Mouse (Mus musculus) limb, embryonic 11.5 days (tissue): ENCODE measurements around the gene Ccar1. TPM values are rescaled to one million over a fixed set of nuclear protein-coding genes. Genes with fewer than 3 reads are reported as not detected.
A peak's percentile ranks its signal among the peaks of the same experiment; 100 is the strongest.
"Not testable (repeated sequence)": the region's sequence is repeated elsewhere in the genome, so short reads cannot be mapped to it uniquely, and the experiment has no call there.

Source experiments
- ATAC-seq: fragments of 200-750 bp; cut with Nextera tagmentation; 2 replicates; pipeline ENCODE4 v1.8.0; 2017; ENCODE audit warnings: low read depth; ENCODE audit not compliant: insufficient number of reproducible peaks, low FRiP score, low TSS enrichment
- DNase-seq: peaks from one replicate; pipeline ENCODE4 v3.0.0-alpha.2; 2015; ENCODE audit warnings: low spot score
- H3K27ac ChIP-seq: fragments of 300-500 bp; sonication (generic); replicated peaks from 2 replicates; pipeline ENCODE4 v1.5.1; 2014; ENCODE audit warnings: low read depth, mild to moderate bottlenecking, low read length
- H3K27me3 ChIP-seq: fragments of 300-500 bp; sonication (generic); 2 replicates; pipeline ENCODE4 v1.6.1; 2014; ENCODE audit warnings: mild to moderate bottlenecking, low read length, mixed read lengths; ENCODE audit not compliant: control insufficient read depth, insufficient read depth
- H3K36me3 ChIP-seq: fragments of 300-500 bp; sonication (generic); 2 replicates; pipeline ENCODE4 v1.6.1; 2014; ENCODE audit warnings: mild to moderate bottlenecking, low read length, moderate library complexity, mixed read lengths; ENCODE audit not compliant: control insufficient read depth, insufficient read depth
- H3K4me1 ChIP-seq: fragments of 300-500 bp; sonication (generic); 2 replicates; pipeline ENCODE4 v1.6.1; 2014; ENCODE audit warnings: low read length, mixed read lengths; ENCODE audit not compliant: control insufficient read depth, insufficient read depth
- H3K4me2 ChIP-seq: fragments of 300-500 bp; sonication (generic); 2 replicates; pipeline ENCODE4 v1.6.1; 2014; ENCODE audit warnings: low read depth, mild to moderate bottlenecking, moderate library complexity; ENCODE audit not compliant: severe bottlenecking
- H3K4me3 ChIP-seq: fragments of 300-500 bp; sonication (generic); 2 replicates; pipeline ENCODE4 v1.5.1; 2014; ENCODE audit warnings: low read depth, low read length
- H3K9ac ChIP-seq: fragments of 300-500 bp; sonication (generic); 2 replicates; pipeline ENCODE4 v1.6.1; 2014; ENCODE audit warnings: mild to moderate bottlenecking, low read length
- H3K9me3 ChIP-seq: fragments of 300-500 bp; sonication (generic); 2 replicates; pipeline ENCODE4 v1.6.1; 2016; ENCODE audit warnings: low read length; ENCODE audit not compliant: control insufficient read depth
- WGBS: fragments of 180-500 bp; shearing (Covaris S2); extraction: QIAGEN DNeasy Blood & Tissue Kit; methylation state at CpG from one replicate; pipeline ENCODE4 v1.1.7; 2014; 5-methylcytosine and 5-hydroxymethylcytosine counted together
- polyA plus RNA-seq: library from polyadenylated mRNA; unstranded; fragments of >200 nt; fragmentation: Nextera tagmentation; extraction: Ambion mirVana; gene quantifications from 2 replicates; pipeline ENCODE4 v1.2.1, GENCODE M21; 2014

The Ccar1 gene
- polyA plus RNA-seq, 1 experiment from 2014 or later, result 181 TPM

DNA sequence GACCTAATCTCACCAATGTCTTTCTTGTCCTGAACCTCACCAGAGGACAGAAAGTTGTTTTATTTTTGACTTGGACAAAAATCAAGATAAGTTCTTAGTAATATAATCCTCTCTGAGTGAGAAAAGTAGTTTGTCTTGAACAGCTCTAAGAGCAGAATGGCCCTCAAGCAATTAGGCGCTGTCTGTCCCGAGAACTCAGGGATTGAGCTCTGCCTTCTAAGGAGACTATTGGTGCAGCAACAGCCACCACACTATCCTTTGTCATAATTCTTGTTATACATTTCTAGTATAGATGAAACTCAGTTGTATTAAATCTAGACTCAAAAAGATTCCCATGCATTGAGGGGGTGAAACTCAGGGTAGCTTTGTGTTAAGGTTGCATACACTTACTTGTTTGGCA, 16.7 kb upstream of the Ccar1 start:
- no peak overlapping the region for H3K4me2 ChIP-seq
- DNase-seq, result no peak
- no peak overlapping the region for H3K9ac ChIP-seq
- 93% methylated on average over 2 of the region's 2 CpGs for WGBS
- H3K9me3 ChIP-seq, result no peaks in the 10 kb centered on the region
- no peaks in the 10 kb centered on the region for H3K27me3 ChIP-seq
- ATAC-seq, result no peak
- no peaks in the 10 kb centered on the region for H3K4me1 ChIP-seq
- no peak overlapping the region for H3K27ac ChIP-seq
- peaks cover 5% of the 10 kb centered on the region; the same call in 1 of the 2 replicates for H3K36me3 ChIP-seq
- H3K4me3 ChIP-seq, result no peak overlapping the region

- DNase-seq (no peak), ATAC-seq (no peak)
- H3K27ac ChIP-seq, result no peak overlapping the region
- no peak overlapping the region for H3K9ac ChIP-seq
- no peaks in the 10 kb centered on the region for H3K4me1 ChIP-seq
- 90% methylated on average over 7 of the region's 7 CpGs for WGBS
- no peak overlapping the region for H3K4me2 ChIP-seq
- H3K27me3 ChIP-seq, result no peaks in the 10 kb centered on the region
- peaks cover 4% of the 10 kb centered on the region; the same call in 1 of the 2 replicates for H3K36me3 ChIP-seq
- H3K4me3 ChIP-seq, result no peak overlapping the region
- no peaks in the 10 kb centered on the region for H3K9me3 ChIP-seq
These were observed 16.2 kb upstream of the Ccar1 start for GRCm38 (mm10) chr10:62808316-62808715.

GRCm38 (mm10) chr10:62804106-62804505, 12.0 kb upstream of the Ccar1 start:
- 91% methylated on average over 2 of the region's 2 CpGs for WGBS
- Histone ChIP-seq H3K27ac (no peak overlapping the region), H3K4me2 (no peak overlapping the region), H3K4me1 (no peaks in the 10 kb centered on the region), H3K27me3 (no peaks in the 10 kb centered on the region), H3K4me3 (no peak overlapping the region), H3K36me3 (no peaks in the 10 kb centered on the region), H3K9ac (no peak overlapping the region), H3K9me3 (no peaks in the 10 kb centered on the region)
- ATAC-seq (no peak), DNase-seq (no peak)

DNA sequence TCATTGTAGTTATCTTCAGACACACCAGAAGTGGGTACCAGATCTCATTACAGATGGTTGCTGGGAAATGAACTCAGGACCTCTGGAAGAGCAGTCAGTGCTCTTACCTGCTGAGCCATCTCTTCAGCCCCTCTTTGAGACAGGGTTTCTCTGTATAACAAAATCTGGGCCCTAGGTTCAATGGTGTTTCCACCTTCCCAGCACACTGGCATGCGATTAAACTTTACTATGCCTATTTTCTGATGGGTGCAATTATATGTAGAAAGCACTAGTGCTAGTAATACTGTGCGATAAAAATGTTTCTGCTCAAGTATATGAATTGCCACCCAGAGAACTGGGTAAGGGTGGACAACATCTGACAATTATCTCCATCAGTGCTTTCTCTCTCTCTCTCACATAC, 11.2 kb upstream of the Ccar1 start:
- no peak overlapping the region for H3K4me3 ChIP-seq
- no peak overlapping the region for H3K4me2 ChIP-seq
- no peak for DNase-seq
- H3K9ac ChIP-seq, result no peak overlapping the region
- no peaks in the 10 kb centered on the region for H3K4me1 ChIP-seq
- ATAC-seq, result no peak
- no peaks in the 10 kb centered on the region for H3K36me3 ChIP-seq
- H3K9me3 ChIP-seq, result no peaks in the 10 kb centered on the region
- 97% methylated on average over 2 of the region's 2 CpGs for WGBS
- H3K27me3 ChIP-seq, result no peaks in the 10 kb centered on the region
- no peak overlapping the region for H3K27ac ChIP-seq

GRCm38 (mm10) chr10:62794221-62794620, 2.1 kb upstream of the Ccar1 start:
- H3K4me3 ChIP-seq, result no peak overlapping the region
- H3K27me3 ChIP-seq, result no peaks in the 10 kb centered on the region
- H3K4me2 ChIP-seq, result no peak overlapping the region
- H3K9me3 ChIP-seq, result no peaks in the 10 kb centered on the region
- H3K9ac ChIP-seq, result no peak overlapping the region
- ATAC-seq, result no peak
- H3K27ac ChIP-seq, result no peak overlapping the region
- 95% methylated on average over 4 of the region's 4 CpGs for WGBS
- DNase-seq, result no peak
- peaks cover 2% of the 10 kb centered on the region; the same call in 1 of the 2 replicates for H3K36me3 ChIP-seq
- H3K4me1 ChIP-seq, result no peaks in the 10 kb centered on the region

DNA sequence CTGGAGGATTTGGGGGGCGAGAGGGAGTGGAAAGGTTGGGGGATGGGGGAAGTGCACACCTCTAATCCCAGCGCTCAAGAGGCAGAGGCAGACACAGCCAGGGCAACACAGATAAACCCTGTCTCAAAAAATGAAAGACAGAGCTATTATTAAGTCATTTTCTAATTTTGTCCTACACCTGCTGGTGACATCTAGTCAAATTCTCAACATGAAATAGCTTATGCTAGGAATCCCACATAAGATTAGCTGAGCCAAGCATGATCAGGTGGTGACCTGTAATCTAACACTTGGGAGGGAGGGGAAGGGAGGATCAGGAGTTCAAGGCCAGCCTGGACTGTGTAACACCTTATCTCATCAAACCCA, 986 bp upstream of the Ccar1 start:
- Histone ChIP-seq H3K4me3 (peak overlapping the region; percentile 95; the same call in 1 of the 2 replicates), H3K4me2 (peak overlapping the region; percentile 39), H3K27me3 (no peaks in the 10 kb centered on the region), H3K9ac (peak overlapping the region; percentile 98), H3K9me3 (no peaks in the 10 kb centered on the region), H3K27ac (peak overlapping the region; percentile 92), H3K4me1 (no peaks in the 10 kb centered on the region), H3K36me3 (peaks cover 10% of the 10 kb centered on the region; the same call in 1 of the 2 replicates)
- 22% methylated on average over 2 of the region's 2 CpGs for WGBS
- DNase-seq (no peak), ATAC-seq (no peak)

GRCm38 (mm10) chr10:62791251-62792176, 572 bp downstream of the Ccar1 start:
- H3K36me3 ChIP-seq, result peaks cover 14% of the 10 kb centered on the region; the same call in 1 of the 2 replicates
- peak overlapping the region; percentile 92 for H3K27ac ChIP-seq
- WGBS, result 1% methylated on average over 73 of the region's 78 CpGs
- H3K9ac ChIP-seq, result peak overlapping the region; percentile 98
- ATAC-seq (peak; percentile 81), DNase-seq (no peak)
- H3K4me2 ChIP-seq, result peak overlapping the region; percentile 49
- no peaks in the 10 kb centered on the region for H3K4me1 ChIP-seq
- H3K27me3 ChIP-seq, result no peaks in the 10 kb centered on the region
- H3K9me3 ChIP-seq, result no peaks in the 10 kb centered on the region
- peak overlapping the region; percentile 95 for H3K4me3 ChIP-seq

DNA sequence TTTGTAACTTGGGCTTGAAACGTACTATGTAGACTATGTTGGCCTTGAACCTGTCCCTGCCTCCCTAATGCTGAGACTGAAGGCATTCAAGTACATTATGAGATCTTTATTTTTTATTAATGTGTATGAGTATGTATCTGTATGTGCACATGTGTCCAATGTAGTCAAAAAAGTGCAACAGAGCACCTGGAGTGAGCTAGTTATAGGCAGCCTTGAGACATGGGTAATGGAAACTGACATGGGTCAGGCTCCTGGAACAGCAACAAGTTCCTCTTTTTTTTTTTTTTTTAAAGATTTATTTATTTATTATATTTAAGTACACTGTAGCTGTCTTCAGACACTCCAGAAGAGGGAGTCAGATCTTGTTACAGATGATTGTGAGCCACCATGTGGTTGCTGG, 10.3 kb downstream of the Ccar1 start:
- H3K36me3 ChIP-seq, result peaks cover 45% of the 10 kb centered on the region
- H3K9ac ChIP-seq, ATAC-seq, DNase-seq, H3K9me3 ChIP-seq, H3K27me3 ChIP-seq, H3K4me1 ChIP-seq, H3K4me3 ChIP-seq, H3K27ac ChIP-seq, H3K4me2 ChIP-seq: not testable (repeated sequence)
- 79% methylated on average over 1 of the region's 1 CpGs for WGBS
